Mouse (Mus musculus) MEL (cell line): ENCODE measurements around the gene Fbxo9.

ENCODE experiments used
- CTCF ChIP-seq, 3 experiments: IDR thresholded peaks in 2 of 3; conservative IDR thresholded peaks in 1 of 3; 2 replicates each; pipeline ENCODE4 v1.5.1; 2011 to 2012; ENCODE audit warnings: low read length in 3 of 3, low read depth in 2 of 3, mild to moderate bottlenecking in 2 of 3, improper control_type of control experiment in 1 of 3, inconsistent platforms in 1 of 3, mixed read lengths in 1 of 3, moderate library complexity in 1 of 3; ENCODE audit not compliant: control insufficient read depth in 1 of 3, insufficient read depth in 1 of 3, poor library complexity in 1 of 3, severe bottlenecking in 1 of 3
- EP300 ChIP-seq, 2 experiments: IDR thresholded peaks; 2 replicates each; pipeline ENCODE4 v1.6.1; 2011; ENCODE audit warnings: improper control_type of control experiment in 2 of 2, low read length in 2 of 2, low read depth in 1 of 2, mild to moderate bottlenecking in 1 of 2
- KAT2A ChIP-seq: conservative IDR thresholded peaks from 2 replicates; pipeline ENCODE4 v1.6.1; 2012; ENCODE audit warnings: low read depth, low read length, improper control_type of control experiment, inconsistent platforms
- MAX ChIP-seq: IDR thresholded peaks from 2 replicates; pipeline ENCODE4 v1.6.1; 2011; ENCODE audit warnings: low read length, improper control_type of control experiment
- MYC ChIP-seq: IDR thresholded peaks from 2 replicates; pipeline ENCODE4 v1.6.1; 2011; ENCODE audit warnings: low read depth, mild to moderate bottlenecking, low read length, improper control_type of control experiment, moderate library complexity
- POLR2A ChIP-seq, 2 experiments: IDR thresholded peaks; 2 replicates each; pipeline ENCODE4 v1.6.1; 2011 to 2012; ENCODE audit warnings: low read length in 2 of 2, mild to moderate bottlenecking in 2 of 2, control low read depth in 1 of 2, improper control_type of control experiment in 1 of 2, low read depth in 1 of 2, moderate library complexity in 1 of 2; ENCODE audit not compliant: control insufficient read depth in 1 of 2, insufficient read depth in 1 of 2, poor library complexity in 1 of 2
- TBP ChIP-seq: IDR thresholded peaks from 2 replicates; pipeline ENCODE4 v1.8.0; 2011; ENCODE audit warnings: low read depth, low read length, improper control_type of control experiment

DNA sequence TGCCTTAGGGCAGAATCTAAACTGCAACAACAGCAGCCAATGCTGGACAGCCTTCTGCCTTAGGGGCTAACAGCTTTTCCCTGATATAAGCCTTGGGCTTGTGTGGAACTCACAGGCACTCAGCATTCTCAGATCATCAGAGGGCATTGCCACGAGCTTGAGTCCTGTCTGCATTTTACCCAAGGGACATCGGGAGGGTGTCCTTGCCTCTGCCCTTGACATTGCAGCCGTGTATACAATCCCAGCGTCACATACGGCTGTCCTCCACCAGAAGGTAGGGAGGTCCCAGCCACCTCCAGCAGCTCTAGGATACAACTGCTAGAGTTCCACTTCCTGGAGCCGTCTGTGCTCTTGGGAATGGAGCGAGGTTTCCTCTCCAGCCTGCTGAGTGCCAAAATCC, 19.9 kb downstream of the Fbxo9 start:
- no peak for TF ChIP-seq CTCF (IDR thresholded peaks at IDR 0.05 in 2 of 3, conservative IDR thresholded peaks at IDR 0.05 in 1 of 3; ENCODE audit: control insufficient read depth in 1 of 3, insufficient read depth in 1 of 3, low read depth in 2 of 3, low read length in 3 of 3, poor library complexity in 1 of 3, severe bottlenecking in 1 of 3)
- TF ChIP-seq KAT2A: no peak
- no peak for TF ChIP-seq MYC
- TF ChIP-seq EP300 (IDR thresholded peaks at IDR 0.05; ENCODE audit: low read depth in 1 of 2, low read length in 2 of 2): no peak
- no peak for TF ChIP-seq MAX
- TF ChIP-seq POLR2A (IDR thresholded peaks at IDR 0.05; ENCODE audit: control insufficient read depth in 1 of 2, insufficient read depth in 1 of 2, low read depth in 1 of 2, low read length in 2 of 2, poor library complexity in 1 of 2): no peak
- TF ChIP-seq TBP: no peak
